Mouse (Mus musculus) hindbrain, embryonic 11.5 days (tissue): Measurements from ENCODE around the gene Spata17. TPM values are rescaled to one million over a fixed set of nuclear protein-coding genes. Genes with fewer than 3 reads are reported as not detected.

Experiments
- ATAC-seq: fragments of 200-750 bp; cut with Nextera tagmentation; 2 replicates; pipeline ENCODE4 v1.8.0; 2017; ENCODE audit warnings: mild to moderate bottlenecking, moderate TSS enrichment, moderate library complexity; ENCODE audit not compliant: low FRiP score
- DNase-seq: peaks from one replicate; pipeline ENCODE4 v3.0.0-alpha.2; 2015; ENCODE audit warnings: low spot score
- H3K27ac ChIP-seq: fragments of 300-500 bp; sonication (generic); 2 replicates; pipeline ENCODE4 v1.5.1; 2014; ENCODE audit warnings: mild to moderate bottlenecking, low read depth, low read length
- H3K27me3 ChIP-seq: fragments of 300-500 bp; sonication (generic); 2 replicates; pipeline ENCODE4 v1.6.1; 2014; ENCODE audit warnings: mild to moderate bottlenecking, low read length, moderate library complexity, mixed read lengths; ENCODE audit not compliant: control insufficient read depth, insufficient read depth
- H3K36me3 ChIP-seq: fragments of 300-500 bp; sonication (generic); 2 replicates; pipeline ENCODE4 v1.6.1; 2014; ENCODE audit warnings: mild to moderate bottlenecking, low read length, moderate library complexity, mixed read lengths; ENCODE audit not compliant: control insufficient read depth, insufficient read depth
- H3K4me1 ChIP-seq: fragments of 300-500 bp; sonication (generic); replicated peaks from 2 replicates; pipeline ENCODE4 v1.6.1; 2014; ENCODE audit warnings: low read length, mixed read lengths; ENCODE audit not compliant: control insufficient read depth, insufficient read depth
- H3K4me2 ChIP-seq: fragments of 300-500 bp; sonication (generic); replicated peaks from 2 replicates; pipeline ENCODE4 v1.6.1; 2014; ENCODE audit warnings: mild to moderate bottlenecking, low read depth, low read length
- H3K4me3 ChIP-seq: fragments of 300-500 bp; sonication (generic); 2 replicates; pipeline ENCODE4 v1.5.1; 2014; ENCODE audit warnings: low read depth, low read length
- H3K9ac ChIP-seq: fragments of 300-500 bp; sonication (generic); 2 replicates; pipeline ENCODE4 v1.6.1; 2014; ENCODE audit warnings: low read depth, low read length
- H3K9me3 ChIP-seq: fragments of 300-500 bp; sonication (generic); 2 replicates; pipeline ENCODE4 v1.6.1; 2016; ENCODE audit warnings: low read length; ENCODE audit not compliant: control insufficient read depth
- WGBS: fragments of 180-500 bp; shearing (Covaris S2); extraction: QIAGEN DNeasy Blood & Tissue Kit; methylation state at CpG from one replicate; pipeline ENCODE4 v1.1.7; 2014; 5-methylcytosine and 5-hydroxymethylcytosine counted together
- polyA plus RNA-seq: library from polyadenylated mRNA; unstranded; fragments of >200 nt; fragmentation: Nextera tagmentation; extraction: Ambion mirVana; gene quantifications from 2 replicates; pipeline ENCODE4 v1.2.1, GENCODE M21; 2014

Spata17 gene
- polyA plus RNA-seq, 1 experiment from 2014 or later = 2.1 TPM

GRCm38 (mm10) chr1:187232996-187233615 lies 17.8 kb upstream of the Spata17 start:
- H3K4me2 ChIP-seq = no peak overlapping the region
- WGBS = 54% methylated on average over 7 of the region's 7 CpGs
- H3K27me3 ChIP-seq = no peaks in the 10 kb centered on the region
- no peak overlapping the region for H3K9ac ChIP-seq
- H3K9me3 ChIP-seq = no peaks in the 10 kb centered on the region
- DNase-seq (no peak), ATAC-seq (no peak)
- H3K36me3 ChIP-seq = no peaks in the 10 kb centered on the region
- no peak overlapping the region for H3K27ac ChIP-seq
- H3K4me3 ChIP-seq = no peak overlapping the region
- H3K4me1 ChIP-seq = no peaks in the 10 kb centered on the region

- no peak for ATAC-seq
Observed at GRCm38 (mm10) chr1:187232196-187232955, 17.1 kb upstream of the Spata17 start.

GRCm38 (mm10) chr1:187230255-187230654 lies 15.0 kb upstream of the Spata17 start:
- H3K36me3 ChIP-seq = no peaks in the 10 kb centered on the region
- 88% methylated on average over 5 of the region's 5 CpGs for WGBS
- no peak overlapping the region for H3K4me2 ChIP-seq
- H3K9ac ChIP-seq = no peak overlapping the region
- H3K27ac ChIP-seq = no peak overlapping the region
- DNase-seq (no peak), ATAC-seq (no peak)
- no peaks in the 10 kb centered on the region for H3K27me3 ChIP-seq
- no peaks in the 10 kb centered on the region for H3K9me3 ChIP-seq
- no peak overlapping the region for H3K4me3 ChIP-seq
- no peaks in the 10 kb centered on the region for H3K4me1 ChIP-seq

More at GRCm38 (mm10) chr1:187232196-187232955, 17.1 kb upstream of the Spata17 start:
- H3K9me3 ChIP-seq = no peaks in the 10 kb centered on the region
- no peak for DNase-seq
- H3K36me3 ChIP-seq = no peaks in the 10 kb centered on the region
- no peaks in the 10 kb centered on the region for H3K27me3 ChIP-seq
- WGBS = 85% methylated on average over 14 of the region's 14 CpGs
- no peak overlapping the region for H3K4me3 ChIP-seq
- H3K4me1 ChIP-seq = no peaks in the 10 kb centered on the region
- no peak overlapping the region for H3K27ac ChIP-seq
- H3K9ac ChIP-seq = no peak overlapping the region
- H3K4me2 ChIP-seq = no peak overlapping the region

GRCm38 (mm10) chr1:187228414-187229146 lies 13.3 kb upstream of the Spata17 start:
- ATAC-seq = no peak

GRCm38 (mm10) chr1:187226328-187227025 lies 11.2 kb upstream of the Spata17 start:
- WGBS = 79% methylated on average over 11 of the region's 11 CpGs
- Histone ChIP-seq H3K36me3 (no peaks in the 10 kb centered on the region), H3K9ac (no peak overlapping the region), H3K27ac (no peak overlapping the region), H3K4me2 (no peak overlapping the region), H3K27me3 (no peaks in the 10 kb centered on the region), H3K9me3 (no peaks in the 10 kb centered on the region), H3K4me1 (no peaks in the 10 kb centered on the region), H3K4me3 (no peak overlapping the region)
- DNase-seq (no peak), ATAC-seq (no peak)

More at GRCm38 (mm10) chr1:187228414-187229146, 13.3 kb upstream of the Spata17 start:
- Histone ChIP-seq H3K27me3 (no peaks in the 10 kb centered on the region), H3K9ac (no peak overlapping the region), H3K4me1 (no peaks in the 10 kb centered on the region), H3K4me3 (no peak overlapping the region), H3K9me3 (no peaks in the 10 kb centered on the region), H3K4me2 (no peak overlapping the region), H3K36me3 (no peaks in the 10 kb centered on the region), H3K27ac (no peak overlapping the region)
- no peak for DNase-seq
- 91% methylated on average over 13 of the region's 13 CpGs for WGBS

- Histone ChIP-seq H3K9ac (no peak overlapping the region), H3K27me3 (no peaks in the 10 kb centered on the region), H3K4me2 (no peak overlapping the region), H3K4me1 (no peaks in the 10 kb centered on the region), H3K27ac (no peak overlapping the region), H3K4me3 (no peak overlapping the region), H3K36me3 (no peaks in the 10 kb centered on the region), H3K9me3 (no peaks in the 10 kb centered on the region)
- no peak for DNase-seq
- ATAC-seq = no peak
- whole genome bisulfite sequencing = 76% methylated on average over 6 of the region's 6 CpGs
Observed at GRCm38 (mm10) chr1:187220756-187221155, 5.5 kb upstream of the Spata17 start.

- no peaks in the 10 kb centered on the region for H3K27me3 ChIP-seq
- 97% methylated on average over 9 of the region's 9 CpGs for WGBS
- no peak overlapping the region for H3K9ac ChIP-seq
- DNase-seq (no peak), ATAC-seq (no peak)
- H3K4me1 ChIP-seq = no peaks in the 10 kb centered on the region
- no peak overlapping the region for H3K4me2 ChIP-seq
- H3K36me3 ChIP-seq = no peaks in the 10 kb centered on the region
- H3K9me3 ChIP-seq = no peaks in the 10 kb centered on the region
- no peak overlapping the region for H3K4me3 ChIP-seq
- no peak overlapping the region for H3K27ac ChIP-seq
Observed at GRCm38 (mm10) chr1:187216620-187217410, 1.6 kb upstream of the Spata17 start.

- no peak for ATAC-seq
Observed at GRCm38 (mm10) chr1:187210736-187211135, 4.5 kb downstream of the Spata17 start.

More at GRCm38 (mm10) chr1:187210736-187211135, 4.5 kb downstream of the Spata17 start:
- Histone ChIP-seq H3K9me3 (no peaks in the 10 kb centered on the region), H3K36me3 (no peaks in the 10 kb centered on the region), H3K27ac (no peak overlapping the region), H3K4me1 (no peaks in the 10 kb centered on the region), H3K27me3 (no peaks in the 10 kb centered on the region), H3K4me2 (no peak overlapping the region), H3K4me3 (no peak overlapping the region), H3K9ac (no peak overlapping the region)
- WGBS = 89% methylated on average over 4 of the region's 4 CpGs
- DNase-seq = no peak
